Mouse (Mus musculus) CD4-positive, CD25-positive, alpha-beta regulatory T cell, adult 4 months (primary cell): ENCODE measurements around the gene Recql5. TPM values are rescaled to one million over a fixed set of nuclear protein-coding genes. Genes with fewer than 3 reads are reported as not detected.
A peak's percentile ranks its signal among the peaks of the same experiment; 100 is the strongest.

ENCODE experiments used
- ATAC-seq: one replicate; pipeline ENCODE4 v1.8.0; 2017
- polyA plus RNA-seq, 2 experiments: library from polyadenylated mRNA; unstranded; fragments of 100-300 nt; shearing (Covaris generic); gene quantifications; one replicate each; pipeline ENCODE4 v1.2.1; 2017

Recql5 gene
- polyA plus RNA-seq, 2 experiments from 2014 or later = 21.9 to 41.9 TPM

GRCm38 (mm10) chr11:115900561-115901337, 32.5 kb downstream of the Recql5 start:
- no peak for ATAC-seq

- ATAC-seq = no peak
Measured at GRCm38 (mm10) chr11:115899486-115900266, 33.6 kb downstream of the Recql5 start, which contains the start of gene Smim5. Gene Smim5 (plus strand): TSS chr11:115899966.

GRCm38 (mm10) chr11:115898886-115899285, 34.4 kb downstream of the Recql5 start:
- peak; percentile 23 for ATAC-seq

- ATAC-seq = peak; percentile 47
Measured at GRCm38 (mm10) chr11:115898446-115898845, 34.8 kb downstream of the Recql5 start.

- no peak for ATAC-seq
Measured at GRCm38 (mm10) chr11:115894755-115895520, 38.3 kb downstream of the Recql5 start.

- ATAC-seq = no peak
Measured at GRCm38 (mm10) chr11:115893071-115893470, 40.2 kb downstream of the Recql5 start.

GRCm38 (mm10) chr11:115892213-115892612, 41.1 kb downstream of the Recql5 start:
- ATAC-seq = no peak

- ATAC-seq = no peak
Measured at GRCm38 (mm10) chr11:115889159-115889558, 44.1 kb downstream of the Recql5 start.

- ATAC-seq = no peak
Measured at GRCm38 (mm10) chr11:115888020-115888419, 45.3 kb downstream of the Recql5 start.

GRCm38 (mm10) chr11:115886446-115886845, 46.8 kb downstream of the Recql5 start:
- ATAC-seq = no peak

- ATAC-seq = no peak
Measured at GRCm38 (mm10) chr11:115885281-115885680, 48.0 kb downstream of the Recql5 start.

- no peak for ATAC-seq
Measured at GRCm38 (mm10) chr11:115884361-115884760, 48.9 kb downstream of the Recql5 start.

- ATAC-seq = no peak
Measured at GRCm38 (mm10) chr11:115883251-115883650, 50.0 kb downstream of the Recql5 start.

GRCm38 (mm10) chr11:115881002-115881401, 52.3 kb downstream of the Recql5 start:
- no peak for ATAC-seq

- ATAC-seq = no peak
Measured at GRCm38 (mm10) chr11:115878071-115878470, 55.2 kb downstream of the Recql5 start.

GRCm38 (mm10) chr11:115877174-115877755, 56.0 kb downstream of the Recql5 start:
- no peak for ATAC-seq

GRCm38 (mm10) chr11:115876438-115876837, 56.8 kb downstream of the Recql5 start:
- no peak for ATAC-seq

GRCm38 (mm10) chr11:115875935-115876334, 57.3 kb downstream of the Recql5 start:
- ATAC-seq = no peak

GRCm38 (mm10) chr11:115872437-115872836, 60.8 kb downstream of the Recql5 start:
- ATAC-seq = no peak

GRCm38 (mm10) chr11:115869393-115869792, 63.9 kb downstream of the Recql5 start:
- no peak for ATAC-seq

GRCm38 (mm10) chr11:115863895-115864294, 69.4 kb downstream of the Recql5 start:
- no peak for ATAC-seq

- peak; percentile 86 for ATAC-seq
Measured at GRCm38 (mm10) chr11:115859143-115859945, 73.9 kb downstream of the Recql5 start.
